Mouse (Mus musculus): ENCODE measurements around the gene Rcsd1.

GRCm38 (mm10) chr1:165661725-165662124 lies 47.8 kb downstream of the Rcsd1 start:
- TF ChIP-seq POLR2A (IDR thresholded peaks at IDR 0.05; ENCODE audit: borderline replicate concordance, insufficient read depth, low read length), result no peak
- TF ChIP-seq CTCF (IDR thresholded peaks at IDR 0.05; ENCODE audit: borderline replicate concordance, insufficient read depth, low read depth, low read length), result no peak

Measured in cerebellum, adult 2 months (tissue).